Mouse (Mus musculus): ENCODE measurements around the gene Fbxo40. TPM values are rescaled to one million over a fixed set of nuclear protein-coding genes. Genes with fewer than 3 reads are reported as not detected.

Gene Fbxo40
- polyA plus RNA-seq, 1 experiment = 1.3 TPM

GRCm38 (mm10) chr16:36926514-36927447 is 63.5 kb downstream of the Fbxo40 start:
- Histone ChIP-seq H3ac (ENCODE audit: control insufficient read depth, insufficient read length) (no peak overlapping the region), H3K27me3 (ENCODE audit: control insufficient read depth, insufficient read depth, insufficient read length) (no peaks in the 10 kb centered on the region), H3K4me3 (no peak overlapping the region), H3K36me3 (ENCODE audit: control insufficient read depth, insufficient read depth) (peaks cover 39% of the 10 kb centered on the region), H3K4me2 (ENCODE audit: low read depth) (no peak overlapping the region), H3K79me2 (ENCODE audit: control insufficient read depth, insufficient read depth) (no peaks in the 10 kb centered on the region)
- TF ChIP-seq TCF12 (IDR thresholded peaks at IDR 0.05; ENCODE audit: insufficient read depth, poor library complexity, severe bottlenecking) = no peak
- no peak for TF ChIP-seq MYOG (IDR thresholded peaks at IDR 0.05; ENCODE audit: control insufficient read depth in 1 of 3, insufficient read depth in 1 of 3, insufficient read length in 2 of 3, low read depth in 2 of 3)
- TF ChIP-seq CEBPB (IDR thresholded peaks at IDR 0.05; ENCODE audit: insufficient read depth, poor library complexity, severe bottlenecking) = no peak
- TF ChIP-seq POLR2A (IDR thresholded peaks at IDR 0.05; ENCODE audit: insufficient read length, low read depth) = no peak
- TF ChIP-seq MAX (IDR thresholded peaks at IDR 0.05; ENCODE audit: low read depth) = no peak
- TF ChIP-seq TCF3 (IDR thresholded peaks at IDR 0.05; ENCODE audit: insufficient read length, low read depth) = no peak

- no peaks in the 10 kb centered on the region for H3K27me3 ChIP-seq (ENCODE audit: control insufficient read depth, insufficient read depth, insufficient read length)
- H3ac ChIP-seq (ENCODE audit: control insufficient read depth, insufficient read length) = no peak overlapping the region
- TF ChIP-seq CEBPB (IDR thresholded peaks at IDR 0.05; ENCODE audit: insufficient read depth, poor library complexity, severe bottlenecking) (peak; percentile 55; the same call in 1 of the 2 replicates), TCF3 (IDR thresholded peaks at IDR 0.05; ENCODE audit: insufficient read length, low read depth) (no peak), E2F4 (IDR thresholded peaks at IDR 0.05; ENCODE audit: insufficient read depth) (no peak), MYOG (IDR thresholded peaks at IDR 0.05; ENCODE audit: control insufficient read depth in 1 of 3, insufficient read depth in 1 of 3, insufficient read length in 2 of 3, low read depth in 2 of 3) (peak in 1 of 3 experiments; percentile 49)
- H3K4me2 ChIP-seq (ENCODE audit: low read depth) = no peak overlapping the region
- H3K4me3 ChIP-seq = no peak overlapping the region
- no peaks in the 10 kb centered on the region for H3K79me2 ChIP-seq (ENCODE audit: control insufficient read depth, insufficient read depth)
- peaks cover 38% of the 10 kb centered on the region for H3K36me3 ChIP-seq (ENCODE audit: control insufficient read depth, insufficient read depth)
Observed at GRCm38 (mm10) chr16:36925797-36926196, 64.5 kb downstream of the Fbxo40 start.

DNA sequence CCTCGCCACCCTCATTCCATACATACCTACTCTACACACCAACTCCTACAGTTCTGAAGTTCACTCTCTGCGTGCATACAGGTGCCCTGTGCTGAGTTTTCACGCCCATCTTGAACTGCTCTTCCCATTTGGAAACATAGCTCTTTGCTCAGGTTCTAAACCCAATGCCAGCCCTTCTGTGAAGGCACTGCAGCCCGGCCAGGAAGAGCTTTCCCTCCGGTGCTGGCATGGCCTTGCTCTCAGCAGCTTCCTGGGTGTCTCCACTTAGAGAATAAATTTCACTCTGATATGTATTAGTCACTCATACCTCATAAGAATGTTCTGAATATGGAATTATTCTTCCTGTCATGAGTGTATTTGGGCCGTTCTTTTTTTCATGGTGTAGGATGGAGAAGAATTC is 64.9 kb downstream of the Fbxo40 start:
- H3ac ChIP-seq (ENCODE audit: control insufficient read depth, insufficient read length) = no peak overlapping the region
- no peaks in the 10 kb centered on the region for H3K79me2 ChIP-seq (ENCODE audit: control insufficient read depth, insufficient read depth)
- TF ChIP-seq E2F4 (IDR thresholded peaks at IDR 0.05; ENCODE audit: insufficient read depth) (no peak), MYOD1 (IDR thresholded peaks at IDR 0.05; ENCODE audit: control insufficient read depth in 1 of 3, insufficient read length in 2 of 3, low read depth in 2 of 3) (no peak), CEBPB (IDR thresholded peaks at IDR 0.05; ENCODE audit: insufficient read depth, poor library complexity, severe bottlenecking) (no peak), MYOG (IDR thresholded peaks at IDR 0.05; ENCODE audit: control insufficient read depth in 1 of 3, insufficient read depth in 1 of 3, insufficient read length in 2 of 3, low read depth in 2 of 3) (no peak)
- no peak overlapping the region for H3K4me3 ChIP-seq
- H3K4me2 ChIP-seq (ENCODE audit: low read depth) = no peak overlapping the region
- peaks cover 40% of the 10 kb centered on the region for H3K36me3 ChIP-seq (ENCODE audit: control insufficient read depth, insufficient read depth)
- no peaks in the 10 kb centered on the region for H3K27me3 ChIP-seq (ENCODE audit: control insufficient read depth, insufficient read depth, insufficient read length)

- peaks cover 37% of the 10 kb centered on the region for H3K36me3 ChIP-seq (ENCODE audit: control insufficient read depth, insufficient read depth)
- no peak overlapping the region for H3K4me2 ChIP-seq (ENCODE audit: low read depth)
- no peak overlapping the region for H3ac ChIP-seq (ENCODE audit: control insufficient read depth, insufficient read length)
- no peaks in the 10 kb centered on the region for H3K79me2 ChIP-seq (ENCODE audit: control insufficient read depth, insufficient read depth)
- no peak overlapping the region for H3K4me3 ChIP-seq
- H3K27me3 ChIP-seq (ENCODE audit: control insufficient read depth, insufficient read depth, insufficient read length) = no peaks in the 10 kb centered on the region
- TF ChIP-seq MYOG (IDR thresholded peaks at IDR 0.05; ENCODE audit: control insufficient read depth in 1 of 3, insufficient read depth in 1 of 3, insufficient read length in 2 of 3, low read depth in 2 of 3) = peak in 1 of 3 experiments; percentile 72
- no peak for TF ChIP-seq MAX (IDR thresholded peaks at IDR 0.05; ENCODE audit: low read depth)
- no peak for TF ChIP-seq E2F4 (IDR thresholded peaks at IDR 0.05; ENCODE audit: insufficient read depth)
- TF ChIP-seq MYOD1 (IDR thresholded peaks at IDR 0.05; ENCODE audit: control insufficient read depth in 1 of 3, insufficient read length in 2 of 3, low read depth in 2 of 3) = peak in 1 of 3 experiments; percentile 74
Observed at GRCm38 (mm10) chr16:36924312-36924711, 66.0 kb downstream of the Fbxo40 start.

DNA sequence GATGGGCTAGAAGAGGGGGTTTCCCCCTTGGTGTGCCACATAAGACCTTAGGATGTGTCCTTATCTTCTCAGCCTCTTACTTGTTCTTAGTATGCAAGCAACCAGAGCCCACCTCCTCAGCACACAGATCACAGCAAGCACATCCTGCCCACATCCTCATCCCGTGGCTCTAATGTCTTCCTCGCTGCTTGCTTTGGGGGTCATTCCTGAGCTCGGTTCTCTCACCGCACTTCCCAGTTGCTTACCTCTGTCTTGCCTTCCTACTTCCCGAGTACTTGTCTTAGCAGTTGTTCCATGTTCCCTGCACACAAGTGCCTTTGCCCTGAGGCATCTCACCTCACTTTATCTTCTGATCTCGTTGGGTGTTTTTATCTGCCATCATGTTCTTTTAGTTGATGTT is 68.3 kb downstream of the Fbxo40 start:
- Histone ChIP-seq H3K4me3 (no peak overlapping the region), H3K27me3 (ENCODE audit: control insufficient read depth, insufficient read depth, insufficient read length) (no peaks in the 10 kb centered on the region), H3K36me3 (ENCODE audit: control insufficient read depth, insufficient read depth) (peaks cover 40% of the 10 kb centered on the region), H3K79me2 (ENCODE audit: control insufficient read depth, insufficient read depth) (no peaks in the 10 kb centered on the region), H3ac (ENCODE audit: control insufficient read depth, insufficient read length) (no peak overlapping the region), H3K4me2 (ENCODE audit: low read depth) (no peak overlapping the region)
- no peak for TF ChIP-seq POLR2A (IDR thresholded peaks at IDR 0.05; ENCODE audit: insufficient read length, low read depth)
- no peak for TF ChIP-seq MAX (IDR thresholded peaks at IDR 0.05; ENCODE audit: low read depth)
- no peak for TF ChIP-seq POLR2AphosphoS2 (IDR thresholded peaks at IDR 0.05; ENCODE audit: insufficient read length, low read depth)
- TF ChIP-seq MYOG (IDR thresholded peaks at IDR 0.05; ENCODE audit: control insufficient read depth in 1 of 3, insufficient read depth in 1 of 3, insufficient read length in 2 of 3, low read depth in 2 of 3) = no peak
- no peak for TF ChIP-seq TCF3 (IDR thresholded peaks at IDR 0.05; ENCODE audit: insufficient read length, low read depth)
- TF ChIP-seq REST (IDR thresholded peaks at IDR 0.05; ENCODE audit: insufficient read depth, insufficient read length) = no peak
